Mouse (Mus musculus): ENCODE data around the gene Tigd3.

- TF ChIP-seq CTCF (IDR thresholded peaks at IDR 0.05; ENCODE audit: low read depth, low read length) (no peak), POLR2A (IDR thresholded peaks at IDR 0.05; ENCODE audit: borderline replicate concordance, low read depth, low read length) (no peak)
Measured at GRCm38 (mm10) chr19:5881155-5881554, 12.8 kb downstream of the Tigd3 start.

All from bone marrow macrophage, adult 2 months (primary cell).